8 mouse cellular contexts compared by ENCODE assay signal in genomic region chr10:110676503-110676902, GRCm38 (mm10).
DNase-seq lines count a peak whose midpoint lies in the region; ATAC-seq lines count a peak whose summit lies in the region.

No protein-coding gene starts in this region.

- intact Hi-C loops in left cerebral cortex, postnatal 4 days (cut with DNase I) = no loop called here

- no peak for ATAC-seq in erythroid progenitor cell, adult 5-6 weeks (replicated peaks; ENCODE audit: low FRiP score, poor library complexity, severe bottlenecking)

- DNase-seq in left cerebral cortex, postnatal 4 days = peak; percentile 11
- DNase-seq in left cerebral cortex, adult 9 months (ENCODE audit: low spot score in 2 of 2) = no peak
- peak; percentile 81 for DNase-seq in NIH3T3 (ENCODE audit: low read depth)
- DNase-seq in c-Kit-positive CD71-negative TER-119-negative erythroid progenitor cells, embryonic 14.5 days (ENCODE audit: low read depth) = peak; percentile 22
- DNase-seq in kidney, postnatal 10 days = peak; percentile 77
- no peak for DNase-seq in cerebellum, adult 11-12 months
- no peak for DNase-seq in gastrocnemius, adult 8-10 months (ENCODE audit: low spot score in 2 of 2)

Comparison
In these comparisons a context has a peak if more than half of its experiments do, and no peak if none do; other contexts are left out.
1. DNase-seq: peak in left cerebral cortex, postnatal 4 days (single experiment), NIH3T3 (single experiment), c-Kit-positive CD71-negative TER-119-negative erythroid progenitor cells, embryonic 14.5 days (single experiment) and kidney, postnatal 10 days (single experiment); none in left cerebral cortex, adult 9 months (0 of 2), cerebellum, adult 11-12 months (single experiment) and gastrocnemius, adult 8-10 months (0 of 2).